Comparison of ENCODE assay signal across 15 mouse cellular contexts in genomic region chr11:102039487-102040137, GRCm38 (mm10). TPM values are rescaled to one million over a fixed set of nuclear protein-coding genes. Genes with fewer than 3 reads are reported as not detected.
A peak's percentile ranks its signal among the peaks of the same experiment; 100 is the strongest.
DNase-seq lines count a peak whose midpoint lies in the region; ATAC-seq and TF ChIP-seq lines count a peak whose summit lies in the region.
"Had no signal": no experiment of that assay in that cellular context is flagged by ENCODE, and none has a peak within 500 bp of the region (broad histone marks: within the 10 kb centered on the region; RNA-seq: fewer than 3 reads in every experiment).

No protein-coding gene starts in this region.

- H3K36me3 ChIP-seq in kidney, adult 2 months (ENCODE audit: control insufficient read depth, insufficient read depth, low read length): no peaks in the 10 kb centered on the region
- H3K36me3 ChIP-seq in stomach, embryonic 15.5 days: no peaks in the 10 kb centered on the region
- no peaks in the 10 kb centered on the region for H3K36me3 ChIP-seq in stomach, postnatal 0 days (ENCODE audit: control insufficient read depth, insufficient read depth, low read length)

- TF ChIP-seq CTCF in kidney, adult 2 months (conservative IDR thresholded peaks at IDR 0.05; ENCODE audit: insufficient read depth, insufficient read length, low read depth, low read length): no peak
- TF ChIP-seq CTCF in stomach, postnatal 0 days (IDR thresholded peaks at IDR 0.05; ENCODE audit: low read depth): no peak

- H3K27ac ChIP-seq in kidney, adult 2 months (ENCODE audit: insufficient read depth, low read depth, low read length): no peak overlapping the region
- H3K27ac ChIP-seq in stomach, embryonic 15.5 days: no peak overlapping the region
- H3K27ac ChIP-seq in stomach, postnatal 0 days (replicated peaks): no peak overlapping the region

- no peak for TF ChIP-seq EP300 in stomach, postnatal 0 days (optimal IDR thresholded peaks at IDR 0.05)

- no peaks in the 10 kb centered on the region for H3K9me3 ChIP-seq in stomach, embryonic 15.5 days
- no peaks in the 10 kb centered on the region for H3K9me3 ChIP-seq in stomach, postnatal 0 days (ENCODE audit: control insufficient read depth, low read length)

- H3K4me1 ChIP-seq in kidney, adult 2 months (ENCODE audit: control insufficient read depth, insufficient read depth, low read length): peaks cover 3% of the 10 kb centered on the region; the same call in 1 of the 2 replicates
- 0 out of 2 replicates have a peak, but pooled peaks cover 6% of the 10 kb centered on the region for H3K4me1 ChIP-seq in stomach, embryonic 15.5 days
- H3K4me1 ChIP-seq in stomach, postnatal 0 days (replicated peaks; ENCODE audit: control insufficient read depth, insufficient read depth): no peaks in the 10 kb centered on the region

- H3K4me2 ChIP-seq in stomach, embryonic 15.5 days: 0 out of 2 replicates have a peak overlapping the region, but pooled peaks have one; percentile 3
- no peak overlapping the region for H3K4me2 ChIP-seq in stomach, postnatal 0 days (replicated peaks; ENCODE audit: low read depth)
- H3K4me2 ChIP-seq: lung, embryonic 14.5 days had no signal

- no peak overlapping the region for H3K4me3 ChIP-seq in kidney, adult 2 months (ENCODE audit: insufficient read depth, low read depth, low read length)
- no peak overlapping the region for H3K4me3 ChIP-seq in stomach, embryonic 15.5 days (replicated peaks)
- no peak overlapping the region for H3K4me3 ChIP-seq in stomach, postnatal 0 days (ENCODE audit: low read depth, low read length)

- no peak overlapping the region for H3K9ac ChIP-seq in stomach, embryonic 15.5 days
- no peak overlapping the region for H3K9ac ChIP-seq in stomach, postnatal 0 days (ENCODE audit: low read length)
- H3K9ac ChIP-seq: lung, embryonic 14.5 days had no signal

- H3K27me3 ChIP-seq in kidney, adult 2 months (replicated peaks; ENCODE audit: control insufficient read depth, insufficient read depth, low read length): no peaks in the 10 kb centered on the region
- H3K27me3 ChIP-seq in stomach, embryonic 15.5 days (replicated peaks): no peaks in the 10 kb centered on the region
- H3K27me3 ChIP-seq in stomach, postnatal 0 days (ENCODE audit: control insufficient read depth, insufficient read depth, low read length): no peaks in the 10 kb centered on the region

- no peak for ATAC-seq in stomach, embryonic 15.5 days (ENCODE audit: insufficient read depth, low FRiP score, low read depth)
- no peak for ATAC-seq in stomach, postnatal 0 days (ENCODE audit: low FRiP score, low TSS enrichment)
- ATAC-seq: CD4-positive, CD25-positive, alpha-beta regulatory T cell, adult 4 months had no signal

- intact Hi-C loops in heart, postnatal 14 days (cut with DNase I): loop anchor here (1.0 to 10.0 kb wide), 2 partner anchors 53 to 125 kb away; no protein-coding TSS in a partner anchor

- 48% methylated on average over 13 of the region's 13 CpGs for WGBS in kidney, adult 2 months
- 52% methylated on average over 13 of the region's 13 CpGs for WGBS in stomach, embryonic 15.5 days
- 47% methylated on average over 13 of the region's 13 CpGs for WGBS in stomach, postnatal 0 days

- TF ChIP-seq POLR2A in kidney, adult 2 months (IDR thresholded peaks at IDR 0.05; ENCODE audit: low read depth, low read length): no peak

- DNase-seq in heart, adult 11 months: peak; percentile 95
- no peak for DNase-seq in heart, postnatal 14 days
- DNase-seq in kidney, adult 2 months: peak; percentile 30
- no peak for DNase-seq in kidney, postnatal 4 days
- no peak for DNase-seq in stomach, postnatal 0 days (ENCODE audit: low spot score)
- no peak for DNase-seq in testis, postnatal 14 days (ENCODE audit: low spot score)
- no peak for DNase-seq in right cerebral cortex, postnatal 10 days (ENCODE audit: low spot score in 2 of 2)

RNA-seq across cellular contexts. Expression of gene Cd300lg, which starts 1.7 kb away (rescaled TPM):
- 10 to 100 TPM; 61.8 to 69.1 TPM for total RNA-seq in heart, postnatal 14 days (2021)
- polyA plus RNA-seq in kidney, adult 2 months (2012; rRNA removed): 62.1 and 67.1 TPM in 2 replicates
- 2.0 and 2.2 TPM in 2 replicates for polyA plus RNA-seq in stomach, embryonic 15.5 days (2015; fragmentation: Nextera tagmentation; extraction: Ambion mirVana)
- 3.0 and 3.4 TPM in 2 replicates for polyA plus RNA-seq in stomach, postnatal 0 days (2015; fragmentation: Nextera tagmentation; extraction: Ambion mirVana)
- polyA plus RNA-seq: CD4-positive, CD25-positive, alpha-beta regulatory T cell, adult 4 months had no signal

RNA-seq across cellular contexts. Expression of gene Mpp3, which starts 11.4 kb away (rescaled TPM):
- total RNA-seq in heart, postnatal 14 days (2021): 1 to 10 TPM; 4.3 to 5.2 TPM
- 2.3 and 3.5 TPM in 2 replicates for polyA plus RNA-seq in kidney, adult 2 months (2012; rRNA removed)
- 7.2 and 9.0 TPM in 2 replicates for polyA plus RNA-seq in stomach, embryonic 15.5 days (2015; fragmentation: Nextera tagmentation; extraction: Ambion mirVana)
- polyA plus RNA-seq in stomach, postnatal 0 days (2015; fragmentation: Nextera tagmentation; extraction: Ambion mirVana): 3.3 and 3.4 TPM in 2 replicates
- total RNA-seq: neutrophil, adult 5-6 weeks had no signal

RNA-seq across cellular contexts. Expression of gene Mpp2, which starts 48.7 kb away (rescaled TPM):
- 1 to 10 TPM; 2.7 to 3.8 TPM for total RNA-seq in heart, postnatal 14 days (2021)
- 4.9 and 5.9 TPM in 2 replicates for polyA plus RNA-seq in kidney, adult 2 months (2012; rRNA removed)
- 6.8 and 8.8 TPM in 2 replicates for polyA plus RNA-seq in stomach, embryonic 15.5 days (2015; fragmentation: Nextera tagmentation; extraction: Ambion mirVana)
- 2.8 and 3.4 TPM in 2 replicates for polyA plus RNA-seq in stomach, postnatal 0 days (2015; fragmentation: Nextera tagmentation; extraction: Ambion mirVana)
- total RNA-seq: neutrophil, adult 5-6 weeks had no signal

RNA-seq across cellular contexts. Expression of gene Dusp3, which starts 52.8 kb away (rescaled TPM):
- 100 to 1,000 TPM; 130 to 137 TPM for total RNA-seq in heart, postnatal 14 days (2021)
- 67.8 and 92.4 TPM in 2 replicates for polyA plus RNA-seq in kidney, adult 2 months (2012; rRNA removed)
- 22.5 and 25.0 TPM in 2 replicates for polyA plus RNA-seq in stomach, embryonic 15.5 days (2015; fragmentation: Nextera tagmentation; extraction: Ambion mirVana)
- 21.7 and 22.8 TPM in 2 replicates for polyA plus RNA-seq in stomach, postnatal 0 days (2015; fragmentation: Nextera tagmentation; extraction: Ambion mirVana)

RNA-seq across cellular contexts. Expression of gene Cfap97d1, which starts 55.5 kb away (rescaled TPM):
- not detected for total RNA-seq in heart, postnatal 14 days (2021)
- not detected in 2 replicates for polyA plus RNA-seq in kidney, adult 2 months (2012; rRNA removed)
- not detected in 2 replicates for polyA plus RNA-seq in stomach, embryonic 15.5 days (2015; fragmentation: Nextera tagmentation; extraction: Ambion mirVana)
- not detected in 2 replicates for polyA plus RNA-seq in stomach, postnatal 0 days (2015; fragmentation: Nextera tagmentation; extraction: Ambion mirVana)
- total RNA-seq: neutrophil, adult 5-6 weeks had no signal
- polyA plus RNA-seq: CD4-positive, CD25-positive, alpha-beta regulatory T cell, adult 4 months; frontal cortex, adult 2 months; heart, embryonic 14.5 days; large intestine, adult 2 months; lung, embryonic 14.5 days; midbrain, embryonic 14.5 days had no signal

Comparison
In these comparisons a context has a peak if more than half of its experiments do, and no peak if none do; other contexts are left out.
1. DNase-seq: peak in heart, adult 11 months (single experiment) and kidney, adult 2 months (single experiment); none in heart, postnatal 14 days (0 of 2), kidney, postnatal 4 days (0 of 2), stomach, postnatal 0 days (single experiment), testis, postnatal 14 days (single experiment) and right cerebral cortex, postnatal 10 days (0 of 2).
2. RNA of gene Cd300lg, which starts 1.7 kb away (polyA plus RNA-seq): 62.1 to 67.1 TPM in kidney, adult 2 months; 3.0 to 3.4 TPM in stomach, postnatal 0 days and 2.0 to 2.2 TPM in stomach, embryonic 15.5 days; every median in the first group is over 10 times any median in the second.